Mouse (Mus musculus) ovary, adult 18-20 months (tissue): ENCODE results near the gene Mtg2.

Experiments used
- DNase-seq: peaks from one replicate; pipeline ENCODE4 v3.0.0; 2022; ENCODE audit warnings: low spot score, mixed read lengths

The Mtg2 gene

DNA sequence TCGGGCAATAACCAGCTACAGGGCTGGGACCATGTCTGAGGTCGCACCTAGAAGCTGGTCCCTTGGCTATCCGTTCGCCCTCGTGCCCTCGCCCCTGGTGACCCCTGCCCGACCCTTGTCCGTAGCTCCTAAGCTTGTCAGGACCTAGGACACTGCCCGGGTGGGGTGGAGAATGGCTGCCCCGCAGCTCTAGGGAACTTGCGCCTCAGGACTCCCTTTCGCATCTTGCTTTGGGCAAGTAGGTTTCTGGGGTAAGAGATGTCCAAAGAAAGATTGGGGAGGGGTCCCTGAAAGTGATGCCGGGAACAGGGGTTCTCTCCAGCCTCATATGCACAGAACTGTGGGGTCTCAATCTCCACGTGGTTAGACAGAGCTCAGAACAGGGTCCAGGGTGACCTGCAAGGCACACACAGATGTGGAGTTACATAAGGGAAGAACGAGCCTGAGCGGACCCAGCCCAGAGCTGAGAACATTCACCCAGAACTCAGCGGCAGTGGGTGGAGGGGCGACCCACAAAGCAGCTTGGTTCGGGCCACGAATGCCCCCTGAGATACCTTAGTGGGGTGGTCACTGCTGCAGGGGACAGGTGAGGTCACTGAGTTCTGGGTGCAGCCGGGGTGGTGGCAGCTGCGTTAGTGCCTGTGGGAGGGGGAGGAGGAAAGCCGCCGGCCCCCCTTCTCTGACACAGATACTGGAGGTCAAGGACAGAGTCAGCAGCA lies 34.4 kb downstream of the Mtg2 start:
- no peak for DNase-seq

DNA sequence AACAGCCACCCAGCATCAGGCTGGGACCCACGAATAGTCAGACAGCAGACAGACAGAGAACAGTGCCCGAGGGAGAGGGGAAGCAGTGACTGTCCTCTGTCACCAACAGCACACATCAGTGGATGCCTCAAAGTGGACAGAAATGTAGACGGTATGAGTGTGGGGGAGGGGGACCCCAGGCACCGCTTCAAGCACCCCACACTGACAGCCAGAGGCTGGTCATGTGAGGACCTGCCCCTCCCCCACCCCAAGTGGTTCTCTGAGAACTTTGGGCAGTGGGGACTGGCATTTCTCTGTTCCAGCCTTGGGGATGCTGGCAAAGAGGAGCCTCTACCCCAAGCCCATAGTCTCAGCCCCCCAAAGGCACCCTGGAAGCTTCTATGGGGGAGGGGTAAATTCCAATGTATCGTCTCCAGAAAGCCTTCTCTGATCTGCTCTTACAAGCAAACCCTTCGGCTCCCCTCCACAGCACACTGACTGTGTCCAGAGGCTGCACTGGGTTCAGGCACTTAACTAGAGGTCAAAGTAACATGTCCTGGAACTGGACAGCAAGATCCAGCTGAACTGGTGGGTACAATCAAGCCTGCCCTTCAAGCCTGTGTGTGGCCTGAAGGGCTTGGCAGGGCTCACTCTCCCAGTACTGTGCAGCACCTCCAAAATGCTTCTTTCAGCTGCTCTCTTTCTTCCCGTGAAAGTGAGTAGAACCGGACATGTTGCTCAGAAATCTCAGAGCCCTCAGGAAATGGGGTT lies 35.2 kb downstream of the Mtg2 start:
- no peak for DNase-seq

DNA sequence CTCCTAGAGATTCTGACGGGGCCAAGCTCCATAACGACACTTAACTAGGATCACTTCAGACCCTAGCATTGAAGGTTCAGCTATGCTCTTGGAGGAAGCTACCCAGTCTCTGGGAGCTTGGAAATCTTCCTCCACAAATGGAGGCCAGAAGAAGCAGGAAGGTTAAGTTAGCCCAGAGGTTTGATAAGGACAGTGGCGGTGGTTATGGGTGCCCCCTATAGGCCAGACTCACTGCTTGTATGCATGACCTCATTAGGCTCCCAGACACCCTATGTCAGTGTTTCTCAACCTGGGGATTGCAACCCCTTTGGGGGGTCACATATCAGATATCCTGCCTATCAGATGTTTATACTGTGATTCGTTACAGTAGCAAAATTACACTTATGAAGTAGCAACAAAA lies 36.7 kb downstream of the Mtg2 start:
- DNase-seq, result no peak

DNA sequence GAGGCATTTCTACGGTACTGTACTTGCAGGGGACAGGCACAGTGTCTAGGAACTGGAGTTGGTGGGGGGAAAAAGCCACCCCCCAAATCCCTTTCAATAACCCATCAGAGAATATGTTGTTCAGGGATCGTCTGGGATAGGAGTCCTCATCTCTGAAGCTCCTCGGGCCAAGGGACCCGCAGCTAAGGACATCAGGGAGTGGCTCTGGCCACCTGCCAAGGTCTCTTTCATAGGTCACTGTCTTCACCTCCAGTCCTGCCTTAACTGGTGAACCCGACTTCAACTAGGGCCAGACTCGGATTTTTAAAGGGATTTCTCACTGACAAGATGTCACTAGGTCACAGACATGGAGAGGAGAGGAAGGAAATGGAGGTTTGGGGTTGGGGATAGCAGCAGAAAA lies 37.9 kb downstream of the Mtg2 start:
- DNase-seq, result no peak

DNA sequence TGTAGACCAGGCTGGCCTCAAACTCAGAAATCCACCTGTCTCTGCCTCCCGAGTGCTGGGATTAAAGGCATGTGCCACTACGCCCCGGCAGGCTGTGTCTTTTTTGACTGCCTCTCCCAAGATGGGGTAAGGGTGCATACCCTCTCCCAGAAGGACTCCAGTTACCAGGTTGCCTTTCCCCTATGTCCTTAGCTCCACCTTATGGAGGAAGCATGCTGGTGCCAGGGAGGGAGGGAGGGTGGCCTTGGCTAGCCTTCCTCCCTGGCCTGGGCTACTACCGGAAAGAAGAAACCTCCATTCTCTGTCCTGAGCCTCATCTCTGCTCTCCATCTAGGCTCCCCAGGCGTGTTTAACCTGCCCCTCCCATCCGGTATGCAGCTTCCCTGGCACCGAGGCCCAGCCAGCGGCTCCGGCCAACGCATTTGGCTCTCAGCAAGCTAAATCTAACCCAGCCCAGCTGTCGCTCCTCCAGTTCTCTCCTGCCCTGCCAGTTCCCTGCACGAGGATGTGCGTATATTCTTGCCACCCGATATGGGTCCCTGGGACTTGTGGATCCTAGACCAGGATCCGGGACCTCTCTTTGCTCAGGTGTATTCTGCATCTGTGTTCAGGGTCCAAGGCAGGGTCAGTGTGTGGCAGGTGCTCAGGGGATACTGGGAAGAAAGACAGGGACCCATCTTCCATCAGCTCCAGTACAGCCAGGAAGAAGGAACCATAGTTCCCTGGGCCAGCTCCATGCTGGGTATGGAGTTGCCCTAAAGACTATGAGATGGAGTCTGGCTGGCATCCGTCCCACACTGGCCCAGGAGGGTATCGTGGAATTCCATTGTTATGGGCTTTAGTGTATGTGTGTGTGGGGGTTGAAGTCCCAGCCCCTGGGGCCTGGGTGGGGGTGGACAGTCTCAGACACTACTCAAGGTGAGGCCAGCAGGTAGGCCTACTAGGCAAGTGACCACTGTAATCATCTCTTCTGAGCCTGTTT lies 43.8 kb downstream of the Mtg2 start:
- DNase-seq, result no peak

DNA sequence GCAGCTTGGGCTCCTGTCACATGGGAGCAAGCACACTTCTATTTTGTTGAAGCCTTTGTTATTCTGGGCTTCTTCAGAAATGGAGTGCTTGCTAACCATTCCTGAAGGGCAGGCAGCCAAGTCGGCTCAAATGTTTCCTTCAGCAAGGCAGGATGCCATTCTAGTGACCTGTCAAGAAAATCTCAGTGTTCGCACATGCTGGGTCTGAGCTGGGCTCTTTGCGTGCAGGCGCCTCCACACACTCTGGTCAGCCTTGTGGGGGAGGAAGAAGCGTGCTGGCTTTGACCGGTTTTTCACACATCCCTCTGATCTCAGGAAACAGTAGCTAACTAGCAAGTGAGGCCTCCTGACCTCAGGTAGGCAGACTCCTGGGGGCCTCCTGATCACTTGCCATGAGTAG lies 44.9 kb downstream of the Mtg2 start:
- DNase-seq, result peak; percentile 15

DNA sequence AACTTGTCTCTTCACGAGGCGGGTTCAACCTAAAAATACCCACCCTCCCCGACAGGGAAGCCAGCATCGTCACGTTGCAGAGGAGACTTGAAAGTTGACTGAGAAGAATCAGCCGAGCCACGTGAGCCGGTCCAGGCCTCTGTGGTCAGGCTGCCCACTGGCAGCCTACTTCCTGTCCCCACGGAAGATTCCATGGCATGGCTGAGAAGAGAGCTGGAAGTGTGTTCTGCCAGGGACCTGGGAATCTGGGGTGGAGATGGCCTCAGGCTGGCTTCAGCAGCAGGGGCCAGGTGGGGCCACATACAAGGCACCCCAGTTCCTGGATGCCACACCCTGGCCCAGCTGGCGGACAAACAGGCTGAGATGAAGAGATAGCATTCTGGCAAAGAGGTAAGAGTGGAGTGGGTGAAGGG lies 45.7 kb downstream of the Mtg2 start:
- no peak for DNase-seq

DNA sequence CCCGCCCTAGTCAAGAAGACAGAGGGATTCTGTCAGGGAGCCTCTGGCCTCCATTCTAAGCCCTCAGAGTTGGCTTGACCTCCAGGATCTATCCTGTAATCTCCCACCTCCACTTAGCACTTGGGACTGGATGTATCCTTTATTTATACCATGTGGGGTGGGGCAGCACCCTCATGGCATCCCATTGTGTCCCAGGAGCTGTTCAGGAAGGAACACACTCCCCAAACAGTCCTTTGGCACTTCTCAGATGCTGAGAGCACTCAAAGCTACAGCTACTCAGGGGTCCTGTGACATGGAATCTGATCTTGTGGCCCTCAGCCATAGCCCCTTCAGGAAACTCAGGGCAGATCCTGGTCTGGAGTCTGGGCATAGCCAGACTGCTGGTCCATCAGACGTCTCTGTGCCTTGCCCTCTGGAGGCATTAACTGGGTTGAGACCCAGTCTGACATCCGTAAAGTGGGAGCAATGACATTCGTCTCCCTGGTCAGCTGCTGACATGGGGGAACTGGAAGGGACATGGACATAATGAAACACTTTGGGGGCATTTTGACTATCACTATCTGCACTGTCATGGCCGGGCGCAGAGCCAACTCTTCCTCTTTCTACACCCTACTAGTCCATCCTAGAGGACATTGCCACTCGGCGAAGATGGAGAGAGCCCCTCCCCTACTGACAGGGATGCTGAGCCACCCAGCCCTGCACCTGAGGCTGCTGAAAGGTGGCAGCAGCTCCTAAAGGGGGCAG lies 46.5 kb downstream of the Mtg2 start:
- DNase-seq, result no peak

DNA sequence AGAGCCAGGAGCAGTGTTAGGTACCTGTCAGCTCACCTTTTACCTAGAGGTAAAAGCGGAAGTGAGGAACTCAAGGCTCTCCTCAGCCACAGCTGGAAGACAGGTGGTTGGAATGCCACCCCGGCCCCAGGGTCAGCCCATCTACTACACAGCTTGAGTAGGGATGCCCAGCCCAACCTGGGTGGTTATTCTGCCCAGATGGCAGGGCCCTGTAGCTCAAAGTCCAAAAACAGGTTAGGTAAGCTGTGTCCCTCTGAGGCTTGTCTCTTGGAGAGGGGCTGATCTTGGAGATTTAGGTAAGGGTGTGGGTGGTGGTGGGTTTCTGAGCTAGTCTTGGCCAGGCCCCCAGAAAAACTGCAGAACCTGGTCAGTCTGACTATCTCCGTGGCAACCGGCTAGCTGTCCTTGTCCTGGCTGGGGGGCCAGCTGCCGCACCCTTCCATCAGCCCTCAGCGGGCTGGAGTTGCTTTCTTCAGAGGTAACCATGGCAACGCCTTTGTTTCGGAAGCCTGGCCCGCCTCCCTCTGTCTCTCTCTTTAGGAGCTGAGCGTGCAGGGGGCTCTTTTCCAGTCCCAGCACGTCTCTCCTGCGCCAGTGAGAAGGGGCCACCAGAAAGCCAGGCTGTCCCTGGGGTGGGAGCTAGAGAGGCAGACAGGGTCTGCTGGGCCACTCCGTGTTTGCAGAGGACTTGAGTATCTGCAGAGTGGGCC lies 47.3 kb downstream of the Mtg2 start:
- DNase-seq, result peak; percentile 17

DNA sequence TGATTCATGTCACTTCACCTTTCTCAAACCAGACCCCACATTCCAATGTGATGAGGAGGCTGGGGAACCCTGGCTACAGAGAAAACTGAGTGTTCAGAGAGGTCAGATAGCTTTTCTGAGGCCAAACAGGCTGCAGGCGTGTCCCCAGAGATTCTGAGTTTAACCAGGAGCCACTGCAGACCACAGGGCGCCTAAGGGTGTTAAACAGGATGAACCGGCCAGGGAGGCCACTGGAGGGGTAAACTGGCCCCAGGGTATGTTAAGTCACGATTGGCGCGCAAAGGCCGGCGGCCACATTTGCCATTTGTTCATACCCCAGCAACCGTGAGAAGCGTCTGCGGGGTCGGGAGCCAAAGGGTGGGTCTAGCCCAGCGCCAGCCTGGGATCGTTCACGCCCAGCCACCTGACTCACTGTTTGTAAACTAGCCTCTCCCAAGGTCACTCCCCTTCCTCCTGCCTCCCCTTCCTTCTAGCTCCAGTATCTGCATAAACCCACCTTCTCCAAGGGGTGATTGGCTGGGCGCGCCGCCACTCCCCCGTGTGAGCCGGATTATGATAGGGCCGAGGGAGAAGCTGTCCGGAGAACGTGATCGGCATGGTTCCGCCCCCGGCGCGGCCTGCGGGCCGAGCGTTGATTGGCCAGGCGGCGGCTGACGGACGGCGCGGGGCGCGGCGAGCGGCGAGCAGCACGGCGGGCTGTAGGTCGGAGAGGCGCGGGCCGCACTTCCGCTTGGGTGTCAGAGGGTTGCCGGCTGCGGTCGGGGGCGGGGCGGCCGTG lies 48.5 kb downstream of the Mtg2 start, which contains the start of gene Osbpl2:
Gene Osbpl2 (plus strand): TSS at position 646 of the 778 bp plus-strand sequence.
- DNase-seq, result peak; percentile 100

DNA sequence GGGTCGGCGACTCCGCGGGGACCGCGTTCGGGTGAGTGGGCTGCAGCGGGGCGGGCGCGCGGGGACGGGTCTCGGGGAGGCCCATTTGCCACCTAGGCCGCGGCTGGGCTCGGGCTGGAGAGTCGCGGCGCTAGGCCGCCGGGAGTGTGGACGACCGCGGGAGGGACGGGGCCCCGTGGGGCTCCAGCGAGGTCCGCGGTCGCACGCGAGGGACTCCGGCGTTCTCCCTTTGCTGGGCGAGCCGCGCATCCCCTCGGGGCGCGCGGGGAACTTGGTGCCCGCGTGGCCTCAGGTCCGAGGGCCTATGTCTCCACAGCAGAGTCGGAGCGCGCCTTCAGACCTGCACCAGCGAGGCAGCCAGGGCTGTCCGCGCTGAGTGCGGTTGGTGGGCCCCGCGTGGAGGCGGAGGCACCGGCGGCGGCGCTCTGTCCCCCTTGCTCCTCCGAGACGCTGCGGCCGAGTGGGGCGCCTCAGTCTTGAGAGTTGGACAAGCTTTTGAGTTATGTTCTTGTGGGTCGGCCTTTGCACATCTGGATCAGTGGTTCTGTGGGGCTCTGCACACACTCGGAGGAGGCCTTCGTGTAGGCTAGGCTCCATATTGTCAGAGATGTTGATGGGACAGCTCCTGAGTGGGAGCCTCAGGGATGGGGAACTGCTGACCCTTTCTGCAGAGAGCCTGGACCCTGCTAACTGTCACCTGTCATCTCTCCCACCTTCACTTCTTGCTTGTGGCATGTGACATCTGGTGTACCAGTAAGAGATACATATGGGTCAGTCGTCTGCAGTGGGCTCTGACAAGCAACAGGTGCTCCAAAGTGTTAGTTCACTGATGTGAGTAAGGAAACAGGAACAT lies 49.3 kb downstream of the Mtg2 start:
- no peak for DNase-seq

DNA sequence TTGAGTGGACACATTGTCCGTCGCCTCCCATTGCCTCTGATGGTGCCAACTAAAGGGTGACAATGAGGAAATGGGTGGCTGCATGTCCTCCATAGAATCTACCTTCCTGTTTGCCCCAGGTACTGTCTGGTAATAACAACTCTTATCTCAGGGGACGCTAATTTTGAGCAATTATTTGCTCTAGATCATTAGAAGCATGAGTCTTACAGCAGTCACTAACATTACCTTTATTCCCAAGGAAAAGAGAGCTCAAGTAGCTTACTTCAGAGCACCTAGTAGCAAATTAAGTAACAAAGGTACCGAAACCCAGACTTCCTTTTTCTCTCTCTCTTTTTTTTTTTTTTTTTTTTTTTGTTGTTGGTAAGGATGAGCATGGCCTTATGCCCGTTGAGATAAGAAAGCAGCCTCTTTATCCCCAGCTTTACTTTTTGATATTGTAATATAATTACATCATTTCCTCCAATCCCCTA lies 49.9 kb downstream of the Mtg2 start:
- DNase-seq, result no peak

DNA sequence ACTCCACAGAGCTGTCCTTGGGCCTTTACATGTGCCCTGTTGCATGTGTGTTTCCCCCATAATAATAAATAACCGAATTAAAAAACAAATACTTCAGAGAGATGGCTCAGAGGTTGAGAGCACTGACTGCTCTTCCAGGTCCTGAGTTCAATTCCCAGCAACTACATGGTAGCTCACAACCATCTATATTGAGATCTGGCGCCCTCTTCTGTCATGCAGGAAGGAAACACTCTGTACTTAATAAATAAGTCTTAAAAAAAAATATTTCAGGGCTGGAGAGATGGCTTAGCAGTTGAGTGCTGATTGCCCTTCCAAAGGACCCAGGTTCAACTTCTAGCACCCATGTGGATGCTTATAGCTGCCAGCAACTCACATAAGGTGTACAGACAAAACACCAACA lies 53.8 kb downstream of the Mtg2 start:
- no peak for DNase-seq

DNA sequence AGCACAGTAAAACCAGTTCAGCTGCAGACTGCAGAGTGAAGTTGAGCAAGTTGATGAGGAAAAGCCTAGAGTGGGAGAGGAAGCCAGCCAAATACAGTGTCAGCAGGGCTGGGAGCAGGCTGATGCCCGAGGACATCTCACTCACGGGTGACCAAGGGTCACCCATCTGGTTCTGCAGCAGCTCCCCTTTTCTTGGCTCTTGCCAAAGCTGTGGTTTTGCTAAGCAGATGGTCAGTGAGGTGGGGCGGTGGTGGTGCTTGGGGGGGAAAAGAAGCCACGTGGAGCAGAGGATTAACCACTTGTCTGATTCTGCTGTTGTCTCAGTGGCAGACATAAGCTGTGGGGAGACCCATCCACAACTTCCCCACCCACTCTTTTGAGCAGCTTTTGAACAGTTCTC lies 55.8 kb downstream of the Mtg2 start:
- peak; percentile 67 for DNase-seq

DNA sequence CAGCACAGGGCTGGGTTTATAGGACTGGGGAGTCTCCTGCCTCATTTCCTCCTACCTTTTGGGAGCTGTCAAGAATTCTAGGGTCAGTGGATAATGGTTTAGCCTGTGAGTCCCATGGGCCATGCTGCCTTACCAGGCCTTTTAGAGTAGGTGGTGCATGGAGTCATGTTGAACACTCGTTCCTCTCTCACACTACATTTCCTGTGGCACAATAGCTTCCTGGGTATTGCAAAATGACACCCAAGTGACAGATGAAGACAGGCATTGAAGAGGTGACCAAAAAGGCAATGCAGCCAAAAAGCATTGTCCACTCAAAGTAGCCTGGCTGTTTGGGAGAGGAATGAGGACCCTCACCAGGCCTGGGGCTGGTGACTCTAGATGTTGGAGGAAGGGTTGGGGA lies 57.3 kb downstream of the Mtg2 start:
- DNase-seq, result no peak

DNA sequence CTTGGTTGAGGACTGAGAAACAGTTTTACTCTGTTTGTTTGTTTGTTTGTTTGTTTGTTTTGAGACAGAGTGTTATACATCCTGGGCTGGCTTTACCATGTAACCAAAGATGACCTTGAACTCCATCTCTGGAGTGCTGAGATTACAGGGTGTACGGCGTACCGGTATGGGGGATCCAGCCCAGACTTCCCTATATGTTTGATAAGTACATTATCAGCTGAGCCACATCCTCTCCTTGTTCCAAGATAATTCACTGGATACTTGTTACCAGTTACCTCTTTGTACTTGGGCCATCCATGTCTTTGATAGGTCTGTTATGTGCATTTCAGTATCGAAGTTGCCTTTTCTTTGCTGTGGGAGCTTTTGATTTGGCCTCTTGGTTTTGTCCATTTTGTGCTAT lies 62.8 kb downstream of the Mtg2 start:
- no peak for DNase-seq

DNA sequence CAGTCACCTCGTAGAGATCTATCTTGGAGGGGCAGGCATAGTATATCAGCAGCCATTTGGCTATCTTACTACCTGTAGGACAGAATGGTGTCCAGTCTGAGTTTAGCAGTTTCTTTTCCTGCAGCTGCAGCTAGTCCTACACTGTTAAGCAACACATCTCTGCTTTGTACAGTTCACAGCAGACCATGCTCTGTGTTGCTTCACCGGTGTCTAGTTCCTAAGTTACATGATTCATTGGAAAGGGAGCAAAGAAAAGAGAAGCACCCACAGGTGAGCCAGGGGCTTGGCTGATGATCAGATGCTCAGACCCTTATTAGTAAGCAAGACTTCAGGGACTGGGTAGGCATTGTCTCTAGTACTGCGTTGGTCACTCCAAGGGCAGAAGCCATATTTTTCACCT lies 63.5 kb downstream of the Mtg2 start:
- DNase-seq, result no peak

DNA sequence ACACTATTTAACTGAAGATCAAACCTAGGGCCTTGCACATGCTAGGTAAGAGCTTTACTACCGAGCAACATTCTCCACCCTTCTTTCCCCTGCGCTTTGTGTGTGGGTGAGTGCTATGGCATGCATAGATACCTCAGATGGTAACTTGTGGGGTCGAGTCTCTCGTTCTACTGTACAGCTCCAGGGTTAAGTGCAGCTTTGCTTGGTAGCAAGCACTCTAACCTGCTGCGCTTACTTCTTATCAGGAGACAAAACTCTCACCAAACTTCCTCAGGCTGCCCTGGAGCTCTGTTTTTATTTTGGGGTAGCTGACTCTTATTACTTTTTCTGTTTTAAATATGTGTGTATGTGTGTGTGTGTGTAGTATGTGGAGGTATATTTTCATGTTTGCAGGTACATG lies 65.0 kb downstream of the Mtg2 start:
- DNase-seq, result no peak
